Mouse (Mus musculus) cerebellum, adult 18-20 months (tissue): ENCODE measurements around the gene Acer3.
A peak's percentile ranks its signal among the peaks of the same experiment; 100 is the strongest.

Experiments
- DNase-seq, 2 experiments: peaks; one replicate each; pipeline ENCODE4 v3.0.0; 2021

Acer3 gene

GRCm38 (mm10) chr7:98321083-98321482, at the start of gene Acer3:
Acer3 (minus strand) TSS chr7:98321208.
- DNase-seq = no peak

GRCm38 (mm10) chr7:98369762-98370369, 48.9 kb upstream of the Acer3 start:
- DNase-seq = no peak

- no peak for DNase-seq
Observed at GRCm38 (mm10) chr7:98361662-98362061, 40.7 kb upstream of the Acer3 start.

- peak; percentile 57 to 64 for DNase-seq
Observed at GRCm38 (mm10) chr7:98361063-98361652, 40.1 kb upstream of the Acer3 start, which contains the start of gene Tsku. Tsku (minus strand) TSS chr7:98361328.

- DNase-seq = no peak
Observed at GRCm38 (mm10) chr7:98360621-98360990, 39.6 kb upstream of the Acer3 start.

GRCm38 (mm10) chr7:98359951-98360620, 39.1 kb upstream of the Acer3 start:
- DNase-seq = peak; percentile 18 to 21

- no peak for DNase-seq
Observed at GRCm38 (mm10) chr7:98358016-98358415, 37.0 kb upstream of the Acer3 start.

- DNase-seq = no peak
Observed at GRCm38 (mm10) chr7:98357324-98357723, 36.3 kb upstream of the Acer3 start.

GRCm38 (mm10) chr7:98354921-98355310, 33.9 kb upstream of the Acer3 start:
- no peak for DNase-seq

GRCm38 (mm10) chr7:98354160-98354920, 33.3 kb upstream of the Acer3 start:
- DNase-seq = no peak

GRCm38 (mm10) chr7:98353616-98354015, 32.6 kb upstream of the Acer3 start:
- DNase-seq = no peak

- no peak for DNase-seq
Observed at GRCm38 (mm10) chr7:98351523-98351922, 30.5 kb upstream of the Acer3 start.

- no peak for DNase-seq
Observed at GRCm38 (mm10) chr7:98349821-98350220, 28.8 kb upstream of the Acer3 start.

- peak; percentile 82 to 90 for DNase-seq
Observed at GRCm38 (mm10) chr7:98349096-98349495, 28.1 kb upstream of the Acer3 start.

- DNase-seq = peak; percentile 62 to 65
Observed at GRCm38 (mm10) chr7:98348043-98348442, 27.0 kb upstream of the Acer3 start.

- DNase-seq = no peak
Observed at GRCm38 (mm10) chr7:98347471-98347870, 26.5 kb upstream of the Acer3 start.

GRCm38 (mm10) chr7:98345036-98345435, 24.0 kb upstream of the Acer3 start:
- no peak for DNase-seq

GRCm38 (mm10) chr7:98344361-98344760, 23.4 kb upstream of the Acer3 start:
- DNase-seq = peak; percentile 44 to 46

- DNase-seq = no peak
Observed at GRCm38 (mm10) chr7:98342249-98342648, 21.2 kb upstream of the Acer3 start.

GRCm38 (mm10) chr7:98341475-98341874, 20.5 kb upstream of the Acer3 start:
- peak; percentile 70 to 71 for DNase-seq

GRCm38 (mm10) chr7:98340343-98340742, 19.3 kb upstream of the Acer3 start:
- no peak for DNase-seq

GRCm38 (mm10) chr7:98333987-98334386, 13.0 kb upstream of the Acer3 start:
- DNase-seq = no peak

- DNase-seq = no peak
Observed at GRCm38 (mm10) chr7:98333507-98333906, 12.5 kb upstream of the Acer3 start.
